Mouse (Mus musculus) cerebellum, adult 9-11 months (tissue): ENCODE data around the gene Gm12185.
"Not testable (repeated sequence)": the region's sequence is repeated elsewhere in the genome, so short reads cannot be mapped to it uniquely, and the experiment has no call there.

Experiments
- DNase-seq: peaks from one replicate; pipeline ENCODE4 v3.0.0; 2022

The Gm12185 gene

GRCm38 (mm10) chr11:48908459-48908858 is 83.6 kb downstream of the Gm12185 start:
- DNase-seq, result no peak

GRCm38 (mm10) chr11:48902021-48902420 is 90.0 kb downstream of the Gm12185 start, which contains the start of gene Gm5431:
Gene Gm5431, minus strand, starts transcription at chr11:48902214.
- no peak for DNase-seq

GRCm38 (mm10) chr11:48901567-48901930 is 90.5 kb downstream of the Gm12185 start:
- not testable (repeated sequence) for DNase-seq

GRCm38 (mm10) chr11:48900654-48901566 is 91.1 kb downstream of the Gm12185 start:
- DNase-seq, result not testable (repeated sequence)

- DNase-seq, result no peak
Measured at GRCm38 (mm10) chr11:48898812-48899431, 93.1 kb downstream of the Gm12185 start.

GRCm38 (mm10) chr11:48876680-48877079 is 115.3 kb downstream of the Gm12185 start:
- no peak for DNase-seq

- not testable (repeated sequence) for DNase-seq
Measured at GRCm38 (mm10) chr11:48875343-48875837, 116.6 kb downstream of the Gm12185 start.

- DNase-seq, result peak; percentile 49
Measured at GRCm38 (mm10) chr11:48874465-48874864, 117.6 kb downstream of the Gm12185 start.

GRCm38 (mm10) chr11:48873591-48874290 is 118.3 kb downstream of the Gm12185 start:
- DNase-seq, result no peak

GRCm38 (mm10) chr11:48872695-48873300 is 119.2 kb downstream of the Gm12185 start:
- no peak for DNase-seq

- DNase-seq, result peak; percentile 34
Measured at GRCm38 (mm10) chr11:48871817-48872541, 120.0 kb downstream of the Gm12185 start.

GRCm38 (mm10) chr11:48871201-48871772 is 120.7 kb downstream of the Gm12185 start, which contains the start of gene Irgm1:
Gene Irgm1, minus strand, starts transcription at chr11:48871683.
- peak; percentile 41 for DNase-seq

GRCm38 (mm10) chr11:48870781-48871180 is 121.2 kb downstream of the Gm12185 start:
- no peak for DNase-seq

GRCm38 (mm10) chr11:48869380-48870110 is 122.5 kb downstream of the Gm12185 start:
- peak; percentile 12 for DNase-seq

GRCm38 (mm10) chr11:48866481-48866880 is 125.5 kb downstream of the Gm12185 start:
- no peak for DNase-seq

GRCm38 (mm10) chr11:48863808-48864207 is 128.2 kb downstream of the Gm12185 start:
- DNase-seq, result no peak

GRCm38 (mm10) chr11:48862784-48863319 is 129.2 kb downstream of the Gm12185 start:
- no peak for DNase-seq

GRCm38 (mm10) chr11:48859014-48859413 is 133.0 kb downstream of the Gm12185 start:
- peak; percentile 51 for DNase-seq
